Mouse (Mus musculus): ENCODE results near the gene Fat4.

DNA sequence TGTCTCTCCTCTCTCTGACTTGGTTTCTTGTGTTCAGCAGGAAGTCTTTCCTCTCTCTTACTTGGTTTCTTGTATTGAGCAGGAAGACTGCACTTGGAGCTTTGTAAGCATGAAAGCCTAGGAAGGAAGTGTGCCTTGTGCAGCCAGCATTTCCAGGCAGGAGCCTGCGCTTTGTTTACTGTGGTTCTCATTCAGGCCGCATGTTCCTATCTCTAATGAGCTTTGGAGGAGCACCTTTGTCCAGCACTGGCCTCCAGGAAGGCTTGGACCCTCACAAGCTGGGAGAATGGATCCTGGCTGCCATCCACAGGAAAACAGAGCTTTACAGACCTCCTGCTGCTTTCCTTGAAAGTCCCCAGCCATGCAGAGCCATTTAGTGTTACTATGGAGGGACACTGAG lies 32.2 kb downstream of the Fat4 start:
- TF ChIP-seq POLR2A (IDR thresholded peaks at IDR 0.05; ENCODE audit: borderline replicate concordance, control insufficient read depth, low read depth, low read length) (no peak), CTCF (IDR thresholded peaks at IDR 0.05; ENCODE audit: control insufficient read depth, insufficient read depth, low read length) (no peak)
